Mouse (Mus musculus) ES-Bruce4 (cell line): ENCODE measurements around the gene Zfp398.

Experiments used
- CTCF ChIP-seq: IDR thresholded peaks from one replicate; pipeline ENCODE4 v1.8.1; 2011; ENCODE audit warnings: low read depth, low read length
- EP300 ChIP-seq: IDR thresholded peaks from 2 replicates; pipeline ENCODE4 v1.6.1; 2011; ENCODE audit warnings: low read depth, low read length; ENCODE audit not compliant: insufficient read depth
- POLR2A ChIP-seq: IDR thresholded peaks from one replicate; pipeline ENCODE4 v1.8.1; 2011; ENCODE audit warnings: low read length; ENCODE audit not compliant: insufficient read depth

DNA sequence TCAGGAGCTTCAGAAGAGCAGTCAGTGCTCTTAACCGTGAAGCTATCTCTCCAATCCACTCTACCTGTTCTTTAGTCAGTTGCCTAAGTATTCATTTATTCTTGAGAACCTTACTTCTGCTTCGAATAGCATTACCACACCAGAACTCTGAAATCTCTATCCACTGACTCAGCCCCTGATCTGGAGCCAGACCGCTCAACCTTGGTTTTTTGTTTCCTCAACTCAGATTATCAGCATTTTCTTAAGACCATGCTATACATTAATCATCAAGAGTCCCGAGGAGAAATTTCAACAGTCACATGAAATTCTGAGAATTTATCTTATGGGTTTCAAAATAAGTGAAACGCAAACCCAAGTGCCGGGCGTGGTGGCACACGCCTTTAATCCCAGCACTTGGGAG is 16.7 kb upstream of the Zfp398 start:
- no peak for TF ChIP-seq POLR2A
- TF ChIP-seq CTCF: no peak
- no peak for TF ChIP-seq EP300
